Mouse (Mus musculus) right cerebral cortex, adult 18-20 months (tissue): ENCODE results near the gene Olfr635.
"Not testable (repeated sequence)": the region's sequence is repeated elsewhere in the genome, so short reads cannot be mapped to it uniquely, and the experiment has no call there.

Experiments used
- DNase-seq: peaks from one replicate; pipeline ENCODE4 v3.0.0; 2022; ENCODE audit warnings: mixed read lengths

Gene Olfr635

DNA sequence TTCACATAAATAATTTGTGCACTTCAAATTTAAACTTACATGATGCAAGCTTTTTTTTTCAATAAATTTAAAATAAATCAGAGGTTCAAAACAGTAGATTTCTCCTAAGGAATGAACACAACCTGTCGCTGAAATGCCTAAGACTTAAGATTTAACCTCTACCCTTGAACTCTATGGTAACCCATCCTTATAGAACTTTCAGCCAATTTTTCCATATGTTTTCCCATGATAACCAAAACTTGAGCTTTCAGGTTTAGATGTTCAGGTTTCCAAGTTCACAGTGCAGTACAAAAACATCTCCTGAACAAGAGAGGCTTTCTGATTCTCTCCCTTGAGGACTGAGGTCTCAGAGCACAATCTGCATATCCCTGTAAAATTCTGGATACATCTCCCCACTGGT lies at the start of gene Olfr635:
Olfr635 (plus strand) TSS at position 301 of the 400 bp plus-strand sequence.
- no peak for DNase-seq

DNA sequence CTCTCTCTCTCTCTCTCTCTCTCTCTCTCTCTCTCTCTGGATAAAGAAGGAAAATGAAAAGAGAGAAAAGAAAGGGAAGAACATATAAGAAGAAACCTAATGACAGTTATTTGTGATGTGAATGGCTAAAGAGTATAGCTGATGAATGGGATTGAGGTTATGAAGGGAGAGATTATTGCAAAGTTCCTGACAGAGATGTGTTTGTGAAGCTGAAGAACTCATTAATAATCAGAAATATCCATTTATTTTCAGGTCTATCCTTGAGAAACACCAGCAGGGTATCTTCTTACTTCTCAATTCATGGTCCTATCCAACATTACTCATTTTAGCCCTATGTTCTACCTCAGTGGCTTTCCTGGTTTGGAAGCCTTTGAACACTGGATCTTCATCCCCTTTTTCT lies 42.4 kb upstream of the Olfr635 start, which contains the start of gene Olfr631:
Olfr631 (plus strand) TSS at position 301 of the 400 bp plus-strand sequence.
- no peak for DNase-seq

DNA sequence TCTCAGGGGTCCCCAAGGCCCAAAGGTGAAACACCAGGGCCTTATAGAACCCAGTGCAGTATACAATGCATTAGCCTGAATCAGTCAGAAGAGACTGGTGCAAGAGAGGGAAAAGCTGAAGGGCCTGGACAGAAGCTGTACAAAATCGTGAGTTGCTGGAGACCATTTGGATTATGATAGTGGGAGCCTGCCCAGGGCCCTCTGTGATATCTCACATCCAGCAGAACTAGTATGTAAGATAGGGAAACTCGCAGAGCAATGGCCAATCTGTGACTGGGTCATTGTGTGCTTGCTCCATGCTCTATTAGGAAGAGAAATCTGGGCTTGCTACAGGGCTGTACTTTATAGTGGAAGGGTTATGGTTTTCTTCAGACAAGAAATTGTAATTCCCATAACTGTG lies 36.7 kb upstream of the Olfr635 start, which contains the start of gene Olfr632:
Olfr632 (plus strand) TSS at position 84 of the 400 bp plus-strand sequence.
- no peak for DNase-seq

DNA sequence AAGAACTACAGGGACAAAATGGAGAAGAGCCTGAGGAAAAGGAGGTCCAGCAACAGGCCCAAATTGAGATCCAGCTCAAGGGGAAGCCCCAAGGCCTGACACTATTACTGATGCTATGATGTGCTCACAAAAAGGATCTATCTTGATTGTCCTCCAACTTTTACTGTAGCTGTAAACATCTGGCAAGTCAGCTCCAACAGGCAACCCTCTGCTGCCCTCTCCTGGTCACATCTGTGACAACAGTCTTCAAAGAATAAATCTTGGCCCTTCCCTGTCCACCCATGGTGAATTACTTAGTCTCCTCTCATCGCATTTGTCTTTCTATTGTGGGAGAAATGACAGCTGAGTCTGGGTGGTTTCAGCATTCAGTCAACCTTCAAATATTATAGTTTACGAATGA lies 28.2 kb upstream of the Olfr635 start:
- DNase-seq = no peak

DNA sequence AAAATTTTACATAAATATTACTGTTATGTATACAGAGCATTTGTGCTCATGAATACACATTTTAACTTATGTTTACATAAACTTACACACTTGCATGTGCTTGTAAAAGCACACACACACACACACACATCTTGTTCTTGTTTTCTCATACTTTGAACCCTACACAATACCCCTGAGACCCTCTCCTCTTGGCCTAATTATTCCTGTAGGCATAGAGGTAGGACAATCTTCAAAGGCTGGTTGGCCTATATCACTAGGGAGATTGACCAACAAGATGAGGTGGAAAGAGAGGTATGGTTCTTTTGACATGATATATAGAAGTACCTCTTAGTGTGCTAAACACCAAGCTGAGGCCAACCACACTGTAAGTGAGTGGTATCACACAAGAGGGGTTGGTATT lies 26.8 kb upstream of the Olfr635 start, which contains the start of gene Olfr633:
Olfr633 (plus strand) TSS at position 301 of the 400 bp plus-strand sequence.
- no peak for DNase-seq

DNA sequence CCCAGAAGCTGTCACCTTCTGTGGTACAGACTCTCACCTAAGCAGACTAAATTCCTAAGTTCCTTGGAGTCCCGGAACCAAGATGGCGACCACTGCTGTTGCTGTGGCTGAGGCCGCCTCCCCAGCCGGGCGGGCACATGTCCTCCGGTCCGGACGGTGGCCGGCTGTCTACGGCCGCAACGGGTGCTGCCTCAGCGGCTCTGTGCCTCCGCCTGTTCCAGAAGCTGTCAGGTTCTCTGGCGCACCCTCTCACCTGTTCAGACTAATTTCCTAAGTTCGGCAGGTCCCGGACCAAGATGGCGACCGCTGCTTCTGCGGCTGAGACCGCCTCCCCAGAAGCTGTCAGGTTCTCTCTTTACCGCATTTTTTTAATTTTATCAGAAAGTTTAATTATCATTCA lies 4.1 kb upstream of the Olfr635 start:
- not testable (repeated sequence) for DNase-seq

DNA sequence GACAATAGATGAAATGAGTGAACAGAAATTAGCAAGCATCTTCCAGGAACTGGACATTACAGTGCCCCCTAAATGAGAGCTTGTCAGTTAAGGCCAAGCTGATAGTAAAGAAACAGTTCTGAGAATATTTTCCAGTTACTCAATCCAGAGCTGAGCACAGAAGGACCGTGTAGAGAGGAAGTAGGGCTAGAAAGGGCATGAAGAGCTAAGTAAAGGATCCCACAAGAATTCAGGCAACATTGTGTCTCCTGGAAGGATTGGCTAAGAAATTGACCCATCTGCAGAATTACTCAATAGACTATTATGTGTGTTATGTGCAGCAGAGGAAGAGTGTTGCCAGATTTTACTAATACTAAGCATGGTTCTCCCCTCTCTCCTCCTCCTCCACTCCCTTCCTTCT lies 830 bp downstream of the Olfr635 start:
- DNase-seq = no peak

DNA sequence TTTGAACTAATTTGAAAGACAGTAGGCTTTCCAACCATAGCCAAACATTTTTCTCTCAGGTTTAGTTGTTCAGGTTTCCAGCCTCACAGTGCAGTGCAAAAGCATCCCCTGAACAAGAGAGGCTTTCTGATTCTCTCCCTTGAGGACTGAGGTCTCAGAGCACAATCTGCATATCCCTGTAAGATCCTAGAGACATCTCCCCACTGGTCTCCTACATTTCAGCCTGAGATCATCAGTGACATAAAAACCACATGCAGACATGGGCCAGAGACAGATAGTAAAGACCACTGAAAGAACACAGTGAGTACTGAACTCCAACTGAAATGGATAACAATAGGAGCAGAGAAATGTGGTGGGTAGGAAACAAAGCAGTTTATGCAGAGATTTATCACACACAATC lies 27.5 kb downstream of the Olfr635 start, which contains the start of gene Olfr638:
Olfr638 (plus strand) TSS at position 301 of the 400 bp plus-strand sequence.
- DNase-seq = no peak

DNA sequence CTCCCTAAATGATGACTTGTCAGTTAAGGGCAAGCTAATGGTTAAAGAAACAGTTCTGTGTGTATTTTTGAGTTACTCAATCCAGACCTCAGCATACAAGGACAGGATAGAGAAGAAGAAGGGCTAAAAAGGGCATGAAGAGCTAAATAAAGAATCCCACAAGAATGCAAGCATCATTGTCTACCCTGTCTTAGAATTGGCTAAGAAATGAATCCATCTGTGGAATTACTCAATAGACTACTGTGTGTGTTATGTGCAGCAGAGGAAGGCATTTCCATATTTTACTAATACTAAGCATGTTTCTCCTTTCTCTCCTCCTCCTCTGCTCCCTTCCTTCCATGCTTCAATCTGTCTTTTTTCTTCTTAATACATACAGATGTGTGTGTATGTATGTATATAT lies 28.2 kb downstream of the Olfr635 start:
- no peak for DNase-seq

DNA sequence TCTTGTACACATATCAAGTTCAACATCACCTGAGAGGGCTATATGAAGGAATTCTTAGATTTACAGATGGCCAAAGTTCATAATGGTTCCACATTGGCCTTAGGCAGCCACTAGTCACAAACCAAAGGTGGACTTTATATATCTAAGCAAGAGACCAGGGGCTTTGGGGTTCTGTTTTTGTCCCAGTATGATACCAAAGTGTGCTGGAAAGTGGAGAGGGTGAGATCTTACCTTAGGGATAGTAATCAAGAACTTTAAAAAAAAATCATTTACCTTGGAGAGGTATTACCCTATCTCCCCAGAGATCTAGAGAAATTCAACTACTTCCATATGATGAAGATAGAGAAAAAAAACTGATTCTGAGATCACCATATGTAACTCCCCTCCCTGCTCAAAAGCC lies 46.3 kb downstream of the Olfr635 start, which contains the start of gene Olfr639:
Olfr639 (minus strand) TSS at position 101 of the 400 bp plus-strand sequence.
- DNase-seq = no peak

DNA sequence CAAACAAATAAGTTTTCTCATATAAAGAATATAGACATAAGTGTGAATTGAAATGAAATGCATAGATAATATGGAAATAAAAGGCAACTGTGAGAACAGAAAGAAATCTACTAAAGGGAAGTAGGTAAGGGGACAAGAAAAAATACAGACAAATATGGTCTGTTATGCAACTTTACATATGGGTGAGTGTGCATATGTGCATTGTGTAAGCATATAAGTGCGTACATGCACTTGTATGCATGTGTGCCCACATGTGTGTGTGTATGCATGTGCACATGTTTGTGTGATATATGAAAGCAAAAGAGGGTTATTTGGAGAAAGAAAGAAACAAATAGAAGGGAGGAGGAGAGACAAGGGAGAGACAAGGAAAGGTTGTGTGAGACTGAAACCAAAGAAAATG lies 48.0 kb downstream of the Olfr635 start:
- no peak for DNase-seq

DNA sequence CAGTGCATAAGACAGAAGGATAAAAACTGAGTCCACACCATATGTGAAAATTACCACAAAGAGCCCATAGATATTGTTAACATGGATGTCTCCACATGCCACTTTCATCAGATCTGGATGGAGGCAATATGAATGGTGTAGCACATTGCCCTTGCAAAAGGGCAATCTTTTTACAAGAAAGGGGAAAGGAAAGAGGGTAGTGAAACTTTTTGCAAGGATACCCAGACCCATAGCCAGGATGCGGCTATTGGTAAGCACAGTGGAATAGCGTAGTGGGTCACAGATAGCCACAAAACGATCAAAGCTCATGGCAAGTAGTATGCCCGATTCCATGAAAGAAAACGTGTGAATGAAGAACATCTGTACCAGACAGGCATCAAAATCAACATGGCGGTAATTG lies 50.7 kb downstream of the Olfr635 start:
- no peak for DNase-seq

DNA sequence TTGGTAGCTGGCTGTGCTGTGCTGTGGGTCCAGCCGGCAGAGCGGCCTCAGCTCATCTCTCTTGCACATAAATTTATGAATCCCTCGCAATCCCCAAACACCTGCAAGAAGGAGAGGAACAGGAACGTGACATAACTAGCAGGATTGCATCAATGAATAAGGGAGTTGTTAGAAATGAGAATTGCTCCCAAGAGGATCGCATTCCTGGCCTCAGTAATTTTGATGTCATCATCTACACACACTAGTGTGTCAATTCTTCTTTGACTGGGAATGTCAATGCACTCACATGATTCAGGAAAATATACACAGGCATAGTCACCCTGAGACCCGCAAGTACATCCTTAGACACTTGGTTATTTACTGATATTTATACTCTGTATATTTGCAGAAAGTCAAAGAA lies 54.5 kb downstream of the Olfr635 start, which contains the start of gene Olfr640:
Olfr640 (minus strand) TSS at position 101 of the 400 bp plus-strand sequence.
- DNase-seq = no peak

DNA sequence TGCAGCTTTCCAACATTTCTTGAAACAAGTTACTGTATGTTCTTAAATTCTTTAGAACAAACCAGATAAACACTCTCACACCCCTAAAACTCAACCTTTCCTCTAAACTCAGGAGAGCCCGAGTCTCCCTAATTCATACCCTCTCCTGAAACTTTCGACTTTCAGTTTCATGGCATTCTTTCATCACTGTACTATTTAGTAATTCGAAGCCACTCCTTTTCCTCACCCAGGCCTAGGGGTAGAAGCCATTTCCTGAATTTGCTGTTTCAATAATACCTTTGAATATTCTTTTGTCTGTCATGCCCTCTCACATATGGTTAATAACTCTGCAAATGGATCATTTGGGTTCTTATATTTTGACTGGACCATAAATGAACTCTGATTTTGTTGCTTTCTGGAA lies 56.0 kb downstream of the Olfr635 start:
- DNase-seq = no peak

DNA sequence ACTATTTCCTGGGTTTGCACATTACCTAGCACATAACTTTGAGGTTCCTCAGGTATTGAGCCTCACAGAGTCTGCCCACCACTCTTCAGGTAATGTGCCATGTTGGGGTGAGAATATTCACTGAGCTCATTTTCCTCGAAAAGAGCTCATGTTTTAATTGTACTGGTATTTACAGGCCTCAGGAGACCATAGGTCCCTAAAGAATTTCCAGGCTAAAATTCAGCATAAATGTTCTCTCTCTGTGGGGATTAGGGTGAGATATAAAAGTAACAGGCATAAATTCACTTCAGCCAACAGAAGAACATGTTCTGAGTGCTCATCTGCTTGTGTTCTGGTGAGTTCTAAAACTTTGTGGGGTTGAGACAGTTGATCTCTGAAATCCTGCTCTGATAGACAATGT lies 64.2 kb downstream of the Olfr635 start, which contains the start of gene Olfr641:
Olfr641 (plus strand) TSS at position 301 of the 400 bp plus-strand sequence.
- DNase-seq = no peak
